Mouse (Mus musculus) bone marrow macrophage, adult 2 months (primary cell): Measurements from ENCODE around the gene Ss18l1. TPM values are rescaled to one million over a fixed set of nuclear protein-coding genes. Genes with fewer than 3 reads are reported as not detected.

ENCODE experiments used
- H3K27ac ChIP-seq: 2 replicates; pipeline ENCODE4 v1.5.1; 2012; ENCODE audit warnings: low read depth, low read length; ENCODE audit not compliant: insufficient read depth
- H3K4me1 ChIP-seq: 2 replicates; pipeline ENCODE4 v1.6.1; 2012; ENCODE audit warnings: low read length; ENCODE audit not compliant: control insufficient read depth, insufficient read depth
- H3K4me3 ChIP-seq: 2 replicates; pipeline ENCODE4 v1.5.1; 2012; ENCODE audit warnings: mild to moderate bottlenecking, low read length, moderate library complexity; ENCODE audit not compliant: insufficient read depth
- CTCF ChIP-seq: IDR thresholded peaks from 2 replicates; pipeline ENCODE4 v1.5.1; 2012; ENCODE audit warnings: low read depth, mild to moderate bottlenecking, low read length, moderate library complexity
- POLR2A ChIP-seq: IDR thresholded peaks from 2 replicates; pipeline ENCODE4 v1.6.1; 2012; ENCODE audit warnings: mild to moderate bottlenecking, low read depth, low read length, borderline replicate concordance
- polyA plus RNA-seq: library from polyadenylated mRNA; stranded (reverse); fragments of >200 nt; gene quantifications from 2 replicates; pipeline ENCODE4 v1.2.4, GENCODE M21; 2012; ENCODE audit not compliant: missing spikeins, insufficient read depth, insufficient read length

Ss18l1 gene
- polyA plus RNA-seq, 1 experiment, result 4.0 TPM

GRCm38 (mm10) chr2:180033956-180034355 is 8.4 kb upstream of the Ss18l1 start:
- Histone ChIP-seq H3K4me3 (no peak overlapping the region), H3K4me1 (peaks cover 36% of the 10 kb centered on the region), H3K27ac (peak overlapping the region; percentile 8)
- no peak for TF ChIP-seq CTCF
- no peak for TF ChIP-seq POLR2A

- TF ChIP-seq CTCF (no peak), POLR2A (no peak)
- no peak overlapping the region for H3K27ac ChIP-seq
- peaks cover 41% of the 10 kb centered on the region for H3K4me1 ChIP-seq
- H3K4me3 ChIP-seq, result no peak overlapping the region
These were observed 7.6 kb upstream of the Ss18l1 start for GRCm38 (mm10) chr2:180034753-180035152.

- TF ChIP-seq POLR2A (no peak), CTCF (no peak)
- Histone ChIP-seq H3K4me1 (peaks cover 28% of the 10 kb centered on the region), H3K4me3 (peak overlapping the region; percentile 71), H3K27ac (peak overlapping the region; percentile 73)
These were observed 1.9 kb upstream of the Ss18l1 start for GRCm38 (mm10) chr2:180040406-180040805.

- Histone ChIP-seq H3K4me1 (peaks cover 23% of the 10 kb centered on the region), H3K27ac (peak overlapping the region; percentile 48), H3K4me3 (peak overlapping the region; percentile 71)
- TF ChIP-seq POLR2A (no peak), CTCF (no peak)
These were observed 593 bp upstream of the Ss18l1 start for GRCm38 (mm10) chr2:180041577-180042255.

GRCm38 (mm10) chr2:180042858-180043515 is 678 bp downstream of the Ss18l1 start:
- TF ChIP-seq CTCF (no peak), POLR2A (no peak)
- H3K4me1 ChIP-seq, result peaks cover 23% of the 10 kb centered on the region
- H3K27ac ChIP-seq, result peak overlapping the region; percentile 71
- peak overlapping the region; percentile 71 for H3K4me3 ChIP-seq

- Histone ChIP-seq H3K4me1 (peaks cover 13% of the 10 kb centered on the region), H3K4me3 (no peak overlapping the region), H3K27ac (no peak overlapping the region)
- TF ChIP-seq CTCF (peak; percentile 45), POLR2A (no peak)
These were observed 3.0 kb downstream of the Ss18l1 start for GRCm38 (mm10) chr2:180045283-180045682.

GRCm38 (mm10) chr2:180047580-180047979 is 5.3 kb downstream of the Ss18l1 start:
- TF ChIP-seq POLR2A, result no peak
- no peak for TF ChIP-seq CTCF
- no peak overlapping the region for H3K4me3 ChIP-seq
- no peak overlapping the region for H3K27ac ChIP-seq
- H3K4me1 ChIP-seq, result peaks cover 13% of the 10 kb centered on the region

GRCm38 (mm10) chr2:180047980-180048635 is 5.8 kb downstream of the Ss18l1 start:
- no peak overlapping the region for H3K4me3 ChIP-seq
- H3K4me1 ChIP-seq, result peaks cover 13% of the 10 kb centered on the region
- H3K27ac ChIP-seq, result no peak overlapping the region
- TF ChIP-seq POLR2A (no peak), CTCF (no peak)

GRCm38 (mm10) chr2:180050986-180051385 is 8.7 kb downstream of the Ss18l1 start:
- Histone ChIP-seq H3K27ac (no peak overlapping the region), H3K4me1 (no peaks in the 10 kb centered on the region), H3K4me3 (no peak overlapping the region)
- peak; percentile 79 for TF ChIP-seq CTCF
- no peak for TF ChIP-seq POLR2A

- Histone ChIP-seq H3K27ac (no peak overlapping the region), H3K4me3 (no peak overlapping the region), H3K4me1 (no peaks in the 10 kb centered on the region)
- TF ChIP-seq POLR2A (no peak), CTCF (peak; percentile 65)
These were observed 9.9 kb downstream of the Ss18l1 start for GRCm38 (mm10) chr2:180051986-180052733.

- Histone ChIP-seq H3K27ac (no peak overlapping the region), H3K4me3 (no peak overlapping the region), H3K4me1 (no peaks in the 10 kb centered on the region)
- no peak for TF ChIP-seq POLR2A
- no peak for TF ChIP-seq CTCF
These were observed 10.7 kb downstream of the Ss18l1 start for GRCm38 (mm10) chr2:180053001-180053400.
